ENCODE assay signal across 16 mouse cellular contexts in genomic region chr8:84128277-84128676, GRCm38 (mm10). TPM values are rescaled to one million over a fixed set of nuclear protein-coding genes. Genes with fewer than 3 reads are reported as not detected.
DNase-seq lines count a peak whose midpoint lies in the region; ATAC-seq and TF ChIP-seq lines count a peak whose summit lies in the region.
"Had no signal": no experiment of that assay in that cellular context is flagged by ENCODE, and none has a peak within 500 bp of the region (broad histone marks: within the 10 kb centered on the region; RNA-seq: fewer than 3 reads in every experiment).

No protein-coding gene starts in this region.

- H3K4me3 ChIP-seq in intestine, postnatal 0 days (ENCODE audit: low read depth, low read length): no peak overlapping the region
- no peak overlapping the region for H3K4me3 ChIP-seq in intestine, embryonic 16.5 days (ENCODE audit: low read length)
- H3K4me3 ChIP-seq in midbrain, postnatal 0 days (ENCODE audit: low read depth, low read length): no peak overlapping the region
- no peak overlapping the region for H3K4me3 ChIP-seq in midbrain, embryonic 11.5 days (ENCODE audit: low read depth, low read length)
- H3K4me3 ChIP-seq in limb, embryonic 13.5 days: no peak overlapping the region
- H3K4me3 ChIP-seq in heart, embryonic 11.5 days (ENCODE audit: low read depth, low read length): no peak overlapping the region
- H3K4me3 ChIP-seq: liver, embryonic 13.5 days; neural tube, embryonic 13.5 days; stomach, embryonic 15.5 days had no signal

- H3K4me1 ChIP-seq in intestine, postnatal 0 days (replicated peaks; ENCODE audit: control insufficient read depth, insufficient read depth, low read length): no peaks in the 10 kb centered on the region
- no peaks in the 10 kb centered on the region for H3K4me1 ChIP-seq in intestine, embryonic 16.5 days (ENCODE audit: control insufficient read depth, insufficient read depth, low read length)
- H3K4me1 ChIP-seq in midbrain, postnatal 0 days (ENCODE audit: insufficient read depth, low read length): 0 out of 2 replicates have a peak, but pooled peaks cover 4% of the 10 kb centered on the region
- H3K4me1 ChIP-seq in midbrain, embryonic 11.5 days (ENCODE audit: control insufficient read depth, insufficient read depth, low read length): no peaks in the 10 kb centered on the region
- H3K4me1 ChIP-seq in limb, embryonic 13.5 days: peaks cover 23% of the 10 kb centered on the region
- no peaks in the 10 kb centered on the region; the same call in 1 of the 2 replicates for H3K4me1 ChIP-seq in heart, embryonic 11.5 days (ENCODE audit: control insufficient read depth, insufficient read depth, low read length)
- H3K4me1 ChIP-seq: neural tube, embryonic 13.5 days; stomach, embryonic 15.5 days had no signal

- no peak for ATAC-seq in intestine, postnatal 0 days
- no peak for ATAC-seq in intestine, embryonic 16.5 days
- no peak for ATAC-seq in midbrain, postnatal 0 days (ENCODE audit: low FRiP score)
- ATAC-seq in midbrain, embryonic 11.5 days (ENCODE audit: low FRiP score): no peak
- no peak for ATAC-seq in limb, embryonic 13.5 days (ENCODE audit: low FRiP score, low read depth)
- ATAC-seq in heart, embryonic 11.5 days (replicated peaks; ENCODE audit: insufficient number of reproducible peaks, low FRiP score, low TSS enrichment): no peak

- H3K4me2 ChIP-seq in intestine, postnatal 0 days (replicated peaks; ENCODE audit: low read depth): no peak overlapping the region
- no peak overlapping the region for H3K4me2 ChIP-seq in intestine, embryonic 16.5 days (ENCODE audit: low read depth, low read length)
- no peak overlapping the region for H3K4me2 ChIP-seq in midbrain, postnatal 0 days (ENCODE audit: low read depth, low read length, poor library complexity, severe bottlenecking)
- no peak overlapping the region for H3K4me2 ChIP-seq in midbrain, embryonic 11.5 days
- H3K4me2 ChIP-seq in limb, embryonic 13.5 days (replicated peaks): peak overlapping the region; percentile 37; the same call in 1 of the 2 replicates
- H3K4me2 ChIP-seq in heart, embryonic 11.5 days: no peak overlapping the region
- H3K4me2 ChIP-seq: liver, embryonic 13.5 days; neural tube, embryonic 13.5 days; stomach, embryonic 15.5 days had no signal

- peaks cover 17% of the 10 kb centered on the region for H3K36me3 ChIP-seq in intestine, postnatal 0 days (ENCODE audit: control insufficient read depth, insufficient read depth)
- 0 out of 2 replicates have a peak, but pooled peaks cover 2% of the 10 kb centered on the region for H3K36me3 ChIP-seq in intestine, embryonic 16.5 days (ENCODE audit: control insufficient read depth, insufficient read depth, low read length)
- peaks cover 12% of the 10 kb centered on the region for H3K36me3 ChIP-seq in midbrain, postnatal 0 days (ENCODE audit: insufficient read depth, low read length)
- peaks cover 3% of the 10 kb centered on the region; the same call in 1 of the 2 replicates for H3K36me3 ChIP-seq in midbrain, embryonic 11.5 days (ENCODE audit: control insufficient read depth, insufficient read depth, low read length)
- H3K36me3 ChIP-seq in limb, embryonic 13.5 days: peaks cover 20% of the 10 kb centered on the region
- peaks cover 8% of the 10 kb centered on the region; the same call in 1 of the 2 replicates for H3K36me3 ChIP-seq in heart, embryonic 11.5 days (ENCODE audit: control insufficient read depth, insufficient read depth, low read length)

- no peaks in the 10 kb centered on the region for H3K27me3 ChIP-seq in intestine, postnatal 0 days (replicated peaks; ENCODE audit: control insufficient read depth, insufficient read depth, low read length)
- no peaks in the 10 kb centered on the region for H3K27me3 ChIP-seq in intestine, embryonic 16.5 days (replicated peaks; ENCODE audit: control insufficient read depth, insufficient read depth, low read length)
- no peaks in the 10 kb centered on the region for H3K27me3 ChIP-seq in midbrain, postnatal 0 days (ENCODE audit: insufficient read depth, low read length)
- H3K27me3 ChIP-seq in midbrain, embryonic 11.5 days (ENCODE audit: control insufficient read depth, insufficient read depth, low read length): no peaks in the 10 kb centered on the region
- no peaks in the 10 kb centered on the region for H3K27me3 ChIP-seq in limb, embryonic 13.5 days
- H3K27me3 ChIP-seq in heart, embryonic 11.5 days (ENCODE audit: control insufficient read depth, insufficient read depth, low read length): peaks cover 8% of the 10 kb centered on the region; the same call in 1 of the 2 replicates
- H3K27me3 ChIP-seq: liver, embryonic 13.5 days; stomach, embryonic 15.5 days had no signal

- no peak overlapping the region for H3K27ac ChIP-seq in intestine, postnatal 0 days (ENCODE audit: low read depth, low read length)
- no peak overlapping the region for H3K27ac ChIP-seq in intestine, embryonic 16.5 days (ENCODE audit: low read length)
- no peak overlapping the region for H3K27ac ChIP-seq in midbrain, postnatal 0 days (ENCODE audit: low read depth, low read length)
- H3K27ac ChIP-seq in midbrain, embryonic 11.5 days (ENCODE audit: low read depth, low read length): no peak overlapping the region
- H3K27ac ChIP-seq in limb, embryonic 13.5 days: no peak overlapping the region
- H3K27ac ChIP-seq in heart, embryonic 11.5 days (ENCODE audit: low read depth, low read length): no peak overlapping the region
- H3K27ac ChIP-seq: liver, embryonic 13.5 days; neural tube, embryonic 13.5 days; stomach, embryonic 15.5 days had no signal

- H3K9me3 ChIP-seq in intestine, postnatal 0 days (ENCODE audit: control insufficient read depth): no peaks in the 10 kb centered on the region
- H3K9me3 ChIP-seq in intestine, embryonic 16.5 days (ENCODE audit: control insufficient read depth, low read length): no peaks in the 10 kb centered on the region
- H3K9me3 ChIP-seq in midbrain, postnatal 0 days (ENCODE audit: low read length): no peaks in the 10 kb centered on the region
- no peaks in the 10 kb centered on the region for H3K9me3 ChIP-seq in midbrain, embryonic 11.5 days (ENCODE audit: control insufficient read depth, low read length)
- no peaks in the 10 kb centered on the region for H3K9me3 ChIP-seq in limb, embryonic 13.5 days
- no peaks in the 10 kb centered on the region for H3K9me3 ChIP-seq in heart, embryonic 11.5 days (replicated peaks; ENCODE audit: control insufficient read depth, low read length)
- H3K9me3 ChIP-seq: liver, embryonic 13.5 days; megakaryocyte, embryonic 14.5 days; neural tube, embryonic 13.5 days; stomach, embryonic 15.5 days had no signal

- DNase-seq in midbrain, postnatal 0 days (ENCODE audit: low spot score): peak; percentile 16
- DNase-seq in midbrain, embryonic 11.5 days (ENCODE audit: low spot score, missing footprints): no peak
- DNase-seq in thymus, postnatal 4 days: peak; percentile 70
- no peak for DNase-seq in adrenal gland, adult (ENCODE audit: inconsistent age in 2 of 2, low spot score in 1 of 2)
- DNase-seq: kidney, adult 8-10 months; liver, embryonic 13.5 days had no signal

- 57% methylated on average over 8 of the region's 8 CpGs for WGBS in intestine, postnatal 0 days
- 66% methylated on average over 8 of the region's 8 CpGs for WGBS in intestine, embryonic 16.5 days
- 69% methylated on average over 8 of the region's 8 CpGs for WGBS in midbrain, postnatal 0 days
- WGBS in midbrain, embryonic 11.5 days: 74% methylated on average over 8 of the region's 8 CpGs
- WGBS in limb, embryonic 13.5 days: 48% methylated on average over 8 of the region's 8 CpGs
- 60% methylated on average over 8 of the region's 8 CpGs for WGBS in heart, embryonic 11.5 days (ENCODE audit: insufficient replicate concordance)

- H3K9ac ChIP-seq in intestine, postnatal 0 days (ENCODE audit: low read depth, low read length): no peak overlapping the region
- no peak overlapping the region for H3K9ac ChIP-seq in intestine, embryonic 16.5 days (ENCODE audit: low read depth, low read length)
- H3K9ac ChIP-seq in midbrain, postnatal 0 days (replicated peaks; ENCODE audit: low read length, poor library complexity, severe bottlenecking): no peak overlapping the region
- no peak overlapping the region for H3K9ac ChIP-seq in midbrain, embryonic 11.5 days (ENCODE audit: low read length)
- no peak overlapping the region for H3K9ac ChIP-seq in limb, embryonic 13.5 days
- no peak overlapping the region for H3K9ac ChIP-seq in heart, embryonic 11.5 days (ENCODE audit: low read depth, low read length)
- H3K9ac ChIP-seq: liver, embryonic 13.5 days; neural tube, embryonic 13.5 days; stomach, embryonic 15.5 days had no signal

- TF ChIP-seq CTCF in intestine, postnatal 0 days (IDR thresholded peaks at IDR 0.05; ENCODE audit: low read depth): peak; percentile 22; the same call in 1 of the 2 replicates
- TF ChIP-seq CTCF in midbrain, postnatal 0 days (IDR thresholded peaks at IDR 0.05): no peak; the same call in 1 of the 2 replicates

RNA-seq across cellular contexts. Expression of gene Podnl1, which starts 2.5 kb away (rescaled TPM):
- 0.29 and 0.46 TPM in 2 replicates for polyA plus RNA-seq in intestine, postnatal 0 days (2015; fragmentation: Nextera tagmentation; extraction: Ambion mirVana)
- polyA plus RNA-seq in intestine, embryonic 16.5 days (2015; fragmentation: Nextera tagmentation; extraction: Ambion mirVana): 0.38 TPM in 2 replicates
- 0.05 and 0.19 TPM in 2 replicates for total RNA-seq in midbrain, postnatal 0 days (2014; rRNA removed)
- 0.38 and 0.56 TPM in 2 replicates for polyA plus RNA-seq in midbrain, postnatal 0 days (2015; fragmentation: Nextera tagmentation; extraction: Ambion mirVana)
- polyA plus RNA-seq in midbrain, embryonic 11.5 days (2014; fragmentation: Nextera tagmentation; extraction: Ambion mirVana): 0.25 and 0.32 TPM in 2 replicates
- polyA plus RNA-seq in limb, embryonic 13.5 days (2015; fragmentation: Nextera tagmentation; extraction: Ambion mirVana): 1.9 and 2.2 TPM in 2 replicates
- 0.14 TPM in 1 of 2 replicates, not detected in the other for polyA plus RNA-seq in heart, embryonic 11.5 days (2014; fragmentation: Nextera tagmentation; extraction: Ambion mirVana)
- total RNA-seq: left cerebral cortex, adult 18-20 months had no signal
- polyA plus RNA-seq: cortical plate, adult 2 months; liver, embryonic 13.5 days had no signal

RNA-seq across cellular contexts. Expression of gene Cc2d1a, which starts 19.5 kb away (rescaled TPM):
- 16.2 and 16.9 TPM in 2 replicates for polyA plus RNA-seq in intestine, postnatal 0 days (2015; fragmentation: Nextera tagmentation; extraction: Ambion mirVana)
- polyA plus RNA-seq in intestine, embryonic 16.5 days (2015; fragmentation: Nextera tagmentation; extraction: Ambion mirVana): 25.3 and 26.0 TPM in 2 replicates
- total RNA-seq in midbrain, postnatal 0 days (2014; rRNA removed): 86.1 and 101 TPM in 2 replicates
- polyA plus RNA-seq in midbrain, postnatal 0 days (2015; fragmentation: Nextera tagmentation; extraction: Ambion mirVana): 65.9 and 70.7 TPM in 2 replicates
- 7.6 and 8.9 TPM in 2 replicates for polyA plus RNA-seq in midbrain, embryonic 11.5 days (2014; fragmentation: Nextera tagmentation; extraction: Ambion mirVana)
- polyA plus RNA-seq in limb, embryonic 13.5 days (2015; fragmentation: Nextera tagmentation; extraction: Ambion mirVana): 27.6 and 29.3 TPM in 2 replicates
- 11.1 and 12.6 TPM in 2 replicates for polyA plus RNA-seq in heart, embryonic 11.5 days (2014; fragmentation: Nextera tagmentation; extraction: Ambion mirVana)

RNA-seq across cellular contexts. Expression of gene 4930432K21Rik, which starts 19.5 kb away (rescaled TPM):
- polyA plus RNA-seq in intestine, postnatal 0 days (2015; fragmentation: Nextera tagmentation; extraction: Ambion mirVana): 0.17 and 0.18 TPM in 2 replicates
- polyA plus RNA-seq in intestine, embryonic 16.5 days (2015; fragmentation: Nextera tagmentation; extraction: Ambion mirVana): 0.61 and 0.82 TPM in 2 replicates
- 5.6 and 5.7 TPM in 2 replicates for total RNA-seq in midbrain, postnatal 0 days (2014; rRNA removed)
- polyA plus RNA-seq in midbrain, postnatal 0 days (2015; fragmentation: Nextera tagmentation; extraction: Ambion mirVana): 2.2 and 2.4 TPM in 2 replicates
- polyA plus RNA-seq in midbrain, embryonic 11.5 days (2014; fragmentation: Nextera tagmentation; extraction: Ambion mirVana): 0.83 and 0.86 TPM in 2 replicates
- 1.6 and 2.0 TPM in 2 replicates for polyA plus RNA-seq in limb, embryonic 13.5 days (2015; fragmentation: Nextera tagmentation; extraction: Ambion mirVana)
- 0.44 and 0.59 TPM in 2 replicates for polyA plus RNA-seq in heart, embryonic 11.5 days (2014; fragmentation: Nextera tagmentation; extraction: Ambion mirVana)

RNA-seq across cellular contexts. Expression of gene Dcaf15, which starts 23.7 kb away (rescaled TPM):
- polyA plus RNA-seq in intestine, postnatal 0 days (2015; fragmentation: Nextera tagmentation; extraction: Ambion mirVana): 8.6 and 10.4 TPM in 2 replicates
- polyA plus RNA-seq in intestine, embryonic 16.5 days (2015; fragmentation: Nextera tagmentation; extraction: Ambion mirVana): 8.8 and 9.4 TPM in 2 replicates
- 62.3 and 67.6 TPM in 2 replicates for total RNA-seq in midbrain, postnatal 0 days (2014; rRNA removed)
- 21.7 and 23.3 TPM in 2 replicates for polyA plus RNA-seq in midbrain, postnatal 0 days (2015; fragmentation: Nextera tagmentation; extraction: Ambion mirVana)
- polyA plus RNA-seq in midbrain, embryonic 11.5 days (2014; fragmentation: Nextera tagmentation; extraction: Ambion mirVana): 12.2 and 14.3 TPM in 2 replicates
- 12.4 and 13.3 TPM in 2 replicates for polyA plus RNA-seq in limb, embryonic 13.5 days (2015; fragmentation: Nextera tagmentation; extraction: Ambion mirVana)
- 7.5 and 8.8 TPM in 2 replicates for polyA plus RNA-seq in heart, embryonic 11.5 days (2014; fragmentation: Nextera tagmentation; extraction: Ambion mirVana)

RNA-seq across cellular contexts. Expression of gene Nanos3, which starts 56.7 kb away (rescaled TPM):
- polyA plus RNA-seq in intestine, postnatal 0 days (2015; fragmentation: Nextera tagmentation; extraction: Ambion mirVana): 1.6 and 1.8 TPM in 2 replicates
- 0.89 and 1.3 TPM in 2 replicates for polyA plus RNA-seq in intestine, embryonic 16.5 days (2015; fragmentation: Nextera tagmentation; extraction: Ambion mirVana)
- total RNA-seq in midbrain, postnatal 0 days (2014; rRNA removed): 0.27 and 4.6 TPM in 2 replicates
- 14.0 and 15.3 TPM in 2 replicates for polyA plus RNA-seq in midbrain, postnatal 0 days (2015; fragmentation: Nextera tagmentation; extraction: Ambion mirVana)
- polyA plus RNA-seq in midbrain, embryonic 11.5 days (2014; fragmentation: Nextera tagmentation; extraction: Ambion mirVana): 4.7 and 4.9 TPM in 2 replicates
- polyA plus RNA-seq in limb, embryonic 13.5 days (2015; fragmentation: Nextera tagmentation; extraction: Ambion mirVana): 5.7 TPM in 2 replicates
- 1.4 and 2.8 TPM in 2 replicates for polyA plus RNA-seq in heart, embryonic 11.5 days (2014; fragmentation: Nextera tagmentation; extraction: Ambion mirVana)
- total RNA-seq: hematopoietic stem cell, adult 5-6 weeks had no signal

Comparison
In these comparisons a context has a peak if more than half of its experiments do, and no peak if none do; other contexts are left out.
1. DNase-seq: peak in midbrain, postnatal 0 days (single experiment) and thymus, postnatal 4 days (single experiment); none in midbrain, embryonic 11.5 days (single experiment) and adrenal gland, adult (0 of 2).